Mouse (Mus musculus): ENCODE data around the gene Nrxn2. TPM values are rescaled to one million over a fixed set of nuclear protein-coding genes. Genes with fewer than 3 reads are reported as not detected.

The Nrxn2 gene
- polyA plus RNA-seq, 1 experiment: 0.09 TPM

GRCm38 (mm10) chr19:6381238-6381637, 37.3 kb upstream of the Nrxn2 start:
- H3ac ChIP-seq (ENCODE audit: control insufficient read depth, insufficient read length, low read depth): no peak overlapping the region
- no peak overlapping the region for H3K4me3 ChIP-seq (ENCODE audit: insufficient read depth, poor library complexity, severe bottlenecking)
- H3K79me2 ChIP-seq (ENCODE audit: control insufficient read depth, insufficient read depth): peaks cover 17% of the 10 kb centered on the region
- TF ChIP-seq CEBPB (IDR thresholded peaks at IDR 0.05; ENCODE audit: low read depth) (no peak), USF1 (IDR thresholded peaks at IDR 0.05; ENCODE audit: low read depth) (no peak), MYOD1 (IDR thresholded peaks at IDR 0.05; ENCODE audit: control insufficient read depth, insufficient read length, low read depth) (no peak), CTCF (IDR thresholded peaks at IDR 0.05; ENCODE audit: control insufficient read depth, insufficient read depth, insufficient read length) (no peak), MYOG (IDR thresholded peaks at IDR 0.05; ENCODE audit: control insufficient read depth, extremely low read depth, insufficient read length) (no peak), FOSL1 (IDR thresholded peaks at IDR 0.05; ENCODE audit: insufficient read depth, low read length, poor library complexity, severe bottlenecking) (no peak), MAX (IDR thresholded peaks at IDR 0.05) (no peak)
- H3K79me3 ChIP-seq (ENCODE audit: low read depth): peaks cover 2% of the 10 kb centered on the region
- no peaks in the 10 kb centered on the region for H3K27me3 ChIP-seq (ENCODE audit: control insufficient read depth, insufficient read depth, insufficient read length)
- H3K36me3 ChIP-seq (ENCODE audit: control insufficient read depth, insufficient read depth): peaks cover 44% of the 10 kb centered on the region

- peaks cover 5% of the 10 kb centered on the region for H3K79me2 ChIP-seq (ENCODE audit: control insufficient read depth, insufficient read depth)
- peaks cover 32% of the 10 kb centered on the region for H3K36me3 ChIP-seq (ENCODE audit: control insufficient read depth, insufficient read depth)
- TF ChIP-seq USF1 (IDR thresholded peaks at IDR 0.05; ENCODE audit: low read depth) (no peak), CEBPB (IDR thresholded peaks at IDR 0.05; ENCODE audit: low read depth) (no peak), FOSL1 (IDR thresholded peaks at IDR 0.05; ENCODE audit: insufficient read depth, low read length, poor library complexity, severe bottlenecking) (no peak), MYOD1 (IDR thresholded peaks at IDR 0.05; ENCODE audit: control insufficient read depth, insufficient read length, low read depth) (no peak), CTCF (IDR thresholded peaks at IDR 0.05; ENCODE audit: control insufficient read depth, insufficient read depth, insufficient read length) (no peak), MAX (IDR thresholded peaks at IDR 0.05) (no peak), MYOG (IDR thresholded peaks at IDR 0.05; ENCODE audit: control insufficient read depth, extremely low read depth, insufficient read length) (no peak)
- no peak overlapping the region for H3K4me3 ChIP-seq (ENCODE audit: insufficient read depth, poor library complexity, severe bottlenecking)
- no peak overlapping the region for H3ac ChIP-seq (ENCODE audit: control insufficient read depth, insufficient read length, low read depth)
- H3K79me3 ChIP-seq (ENCODE audit: low read depth): no peaks in the 10 kb centered on the region
- H3K27me3 ChIP-seq (ENCODE audit: control insufficient read depth, insufficient read depth, insufficient read length): no peaks in the 10 kb centered on the region
These were observed 36.1 kb upstream of the Nrxn2 start for GRCm38 (mm10) chr19:6382323-6382924.

GRCm38 (mm10) chr19:6383470-6383869, 35.1 kb upstream of the Nrxn2 start:
- no peak overlapping the region for H3ac ChIP-seq (ENCODE audit: control insufficient read depth, insufficient read length, low read depth)
- TF ChIP-seq MYOG (IDR thresholded peaks at IDR 0.05; ENCODE audit: control insufficient read depth, extremely low read depth, insufficient read length) (no peak), USF1 (IDR thresholded peaks at IDR 0.05; ENCODE audit: low read depth) (no peak), FOSL1 (IDR thresholded peaks at IDR 0.05; ENCODE audit: insufficient read depth, low read length, poor library complexity, severe bottlenecking) (no peak), CTCF (IDR thresholded peaks at IDR 0.05; ENCODE audit: control insufficient read depth, insufficient read depth, insufficient read length) (no peak), CEBPB (IDR thresholded peaks at IDR 0.05; ENCODE audit: low read depth) (no peak), MAX (IDR thresholded peaks at IDR 0.05) (no peak), MYOD1 (IDR thresholded peaks at IDR 0.05; ENCODE audit: control insufficient read depth, insufficient read length, low read depth) (no peak)
- peaks cover 21% of the 10 kb centered on the region for H3K36me3 ChIP-seq (ENCODE audit: control insufficient read depth, insufficient read depth)
- H3K79me3 ChIP-seq (ENCODE audit: low read depth): no peaks in the 10 kb centered on the region
- H3K4me3 ChIP-seq (ENCODE audit: insufficient read depth, poor library complexity, severe bottlenecking): no peak overlapping the region
- H3K27me3 ChIP-seq (ENCODE audit: control insufficient read depth, insufficient read depth, insufficient read length): no peaks in the 10 kb centered on the region
- no peaks in the 10 kb centered on the region for H3K79me2 ChIP-seq (ENCODE audit: control insufficient read depth, insufficient read depth)

GRCm38 (mm10) chr19:6384128-6384527, 34.4 kb upstream of the Nrxn2 start, which contains the start of gene Pygm:
Gene Pygm (plus strand): TSS chr19:6384399.
- no peak within 1 kb of the TSS for H3K4me3 ChIP-seq (ENCODE audit: insufficient read depth, poor library complexity, severe bottlenecking)
- no peak within 1 kb of the TSS for H3ac ChIP-seq (ENCODE audit: control insufficient read depth, insufficient read length, low read depth)
- H3K27me3 ChIP-seq (ENCODE audit: control insufficient read depth, insufficient read depth, insufficient read length): no peaks in the 10 kb centered on the region
- no peaks in the 10 kb centered on the region for H3K79me3 ChIP-seq (ENCODE audit: low read depth)
- peaks cover 15% of the 10 kb centered on the region for H3K36me3 ChIP-seq (ENCODE audit: control insufficient read depth, insufficient read depth)
- no peaks in the 10 kb centered on the region for H3K79me2 ChIP-seq (ENCODE audit: control insufficient read depth, insufficient read depth)
- TF ChIP-seq CEBPB (IDR thresholded peaks at IDR 0.05; ENCODE audit: low read depth): no peak
- no peak for TF ChIP-seq USF1 (IDR thresholded peaks at IDR 0.05; ENCODE audit: low read depth)
- TF ChIP-seq CTCF (IDR thresholded peaks at IDR 0.05; ENCODE audit: control insufficient read depth, insufficient read depth, insufficient read length): no peak
- TF ChIP-seq FOSL1 (IDR thresholded peaks at IDR 0.05; ENCODE audit: insufficient read depth, low read length, poor library complexity, severe bottlenecking): no peak
- TF ChIP-seq MYOD1 (IDR thresholded peaks at IDR 0.05; ENCODE audit: control insufficient read depth, insufficient read length, low read depth): no peak
- TF ChIP-seq MYOG (IDR thresholded peaks at IDR 0.05; ENCODE audit: control insufficient read depth, extremely low read depth, insufficient read length): no peak
- no peak for TF ChIP-seq MAX (IDR thresholded peaks at IDR 0.05)

GRCm38 (mm10) chr19:6384954-6385353, 33.6 kb upstream of the Nrxn2 start:
- no peak for TF ChIP-seq MYOD1 (IDR thresholded peaks at IDR 0.05; ENCODE audit: control insufficient read depth, insufficient read length, low read depth)
- no peak for TF ChIP-seq MAX (IDR thresholded peaks at IDR 0.05)
- no peak for TF ChIP-seq USF1 (IDR thresholded peaks at IDR 0.05; ENCODE audit: low read depth)

GRCm38 (mm10) chr19:6385419-6385818, 33.1 kb upstream of the Nrxn2 start:
- peaks cover 5% of the 10 kb centered on the region for H3K36me3 ChIP-seq (ENCODE audit: control insufficient read depth, insufficient read depth)
- H3K27me3 ChIP-seq (ENCODE audit: control insufficient read depth, insufficient read depth, insufficient read length): no peaks in the 10 kb centered on the region
- H3K79me3 ChIP-seq (ENCODE audit: low read depth): no peaks in the 10 kb centered on the region
- no peak overlapping the region for H3ac ChIP-seq (ENCODE audit: control insufficient read depth, insufficient read length, low read depth)
- no peaks in the 10 kb centered on the region for H3K79me2 ChIP-seq (ENCODE audit: control insufficient read depth, insufficient read depth)
- H3K4me3 ChIP-seq (ENCODE audit: insufficient read depth, poor library complexity, severe bottlenecking): no peak overlapping the region
- TF ChIP-seq MAX (IDR thresholded peaks at IDR 0.05): no peak

More at GRCm38 (mm10) chr19:6384954-6385353, 33.6 kb upstream of the Nrxn2 start:
- Histone ChIP-seq H3ac (ENCODE audit: control insufficient read depth, insufficient read length, low read depth) (no peak overlapping the region), H3K4me3 (ENCODE audit: insufficient read depth, poor library complexity, severe bottlenecking) (no peak overlapping the region), H3K36me3 (ENCODE audit: control insufficient read depth, insufficient read depth) (peaks cover 7% of the 10 kb centered on the region), H3K27me3 (ENCODE audit: control insufficient read depth, insufficient read depth, insufficient read length) (no peaks in the 10 kb centered on the region), H3K79me3 (ENCODE audit: low read depth) (no peaks in the 10 kb centered on the region), H3K79me2 (ENCODE audit: control insufficient read depth, insufficient read depth) (no peaks in the 10 kb centered on the region)
